Mouse (Mus musculus) kidney, postnatal 0 days (tissue): Measurements from ENCODE around the gene Jade1. TPM values are rescaled to one million over a fixed set of nuclear protein-coding genes. Genes with fewer than 3 reads are reported as not detected.

Source experiments
- ATAC-seq: fragments of 200-750 bp; cut with Nextera tagmentation; replicated peaks from 2 replicates; pipeline ENCODE4 v1.8.0; 2017; ENCODE audit warnings: low read depth, moderate number of reproducible peaks, moderate TSS enrichment, moderate library complexity; ENCODE audit not compliant: low FRiP score
- DNase-seq: peaks from one replicate; pipeline ENCODE4 v3.0.0-alpha.2; 2016; ENCODE audit warnings: low spot score
- H3K27ac ChIP-seq: fragments of 300-500 bp; sonication (generic); 2 replicates; pipeline ENCODE4 v1.5.1; 2014; ENCODE audit warnings: mild to moderate bottlenecking
- H3K27me3 ChIP-seq: fragments of 300-500 bp; sonication (generic); 2 replicates; pipeline ENCODE4 v1.6.1; 2014; ENCODE audit warnings: low read length, mixed read lengths; ENCODE audit not compliant: insufficient read depth
- H3K36me3 ChIP-seq: fragments of 300-500 bp; sonication (generic); 2 replicates; pipeline ENCODE4 v1.6.1; 2014; ENCODE audit warnings: low read length, mixed read lengths; ENCODE audit not compliant: insufficient read depth
- H3K4me1 ChIP-seq: fragments of 300-500 bp; sonication (generic); replicated peaks from 2 replicates; pipeline ENCODE4 v1.6.1; 2014; ENCODE audit warnings: antibody characterized with exemption, low read length, mixed read lengths; ENCODE audit not compliant: insufficient read depth
- H3K4me2 ChIP-seq: fragments of 300-500 bp; sonication (generic); 2 replicates; pipeline ENCODE4 v1.6.1; 2014; ENCODE audit warnings: mild to moderate bottlenecking, low read length, moderate library complexity, mixed read lengths
- H3K4me3 ChIP-seq: fragments of 300-500 bp; sonication (generic); replicated peaks from 2 replicates; pipeline ENCODE4 v1.5.1; 2014; ENCODE audit warnings: low read depth, low read length
- H3K9ac ChIP-seq: fragments of 300-500 bp; sonication (generic); 2 replicates; pipeline ENCODE4 v1.6.1; 2014; ENCODE audit warnings: low read depth, low read length
- H3K9me3 ChIP-seq: fragments of 300-500 bp; sonication (generic); replicated peaks from 2 replicates; pipeline ENCODE4 v1.6.1; 2016; ENCODE audit warnings: low read length, inconsistent platforms, mixed read lengths
- CTCF ChIP-seq: IDR thresholded peaks from 2 replicates; pipeline ENCODE4 v1.5.1; 2016; ENCODE audit warnings: antibody characterized with exemption, low read depth, mild to moderate bottlenecking, moderate library complexity
- WGBS: fragments of 180-500 bp; shearing (Covaris S2); extraction: QIAGEN DNeasy Blood & Tissue Kit; methylation state at CpG from one replicate; pipeline ENCODE4 v1.1.7; 2014; 5-methylcytosine and 5-hydroxymethylcytosine counted together
- polyA plus RNA-seq: library from polyadenylated mRNA; unstranded; fragments of >200 nt; fragmentation: Nextera tagmentation; extraction: Ambion mirVana; gene quantifications from 2 replicates; pipeline ENCODE4 v1.2.1, GENCODE M21; 2015

Gene Jade1
- polyA plus RNA-seq: 25.4 and 25.8 TPM in 2 replicates

GRCm38 (mm10) chr3:41555491-41556381 lies at the start of gene Jade1:
Gene Jade1, plus strand, starts transcription at chr3:41555731.
- H3K9ac ChIP-seq: no peak within 1 kb of the TSS
- H3K4me3 ChIP-seq: no peak within 1 kb of the TSS
- no peaks in the 10 kb centered on the region for H3K4me1 ChIP-seq
- no peak for ATAC-seq
- H3K9me3 ChIP-seq: no peaks in the 10 kb centered on the region
- no peak within 1 kb of the TSS for H3K4me2 ChIP-seq
- 98% methylated on average over 35 of the region's 36 CpGs for WGBS
- DNase-seq: no peak
- no peaks in the 10 kb centered on the region for H3K27me3 ChIP-seq
- no peak for TF ChIP-seq CTCF
- no peak within 1 kb of the TSS for H3K27ac ChIP-seq
- H3K36me3 ChIP-seq: no peaks in the 10 kb centered on the region

GRCm38 (mm10) chr3:41509441-41509840 lies 46.1 kb upstream of the Jade1 start:
- Histone ChIP-seq H3K4me1 (no peaks in the 10 kb centered on the region), H3K4me2 (no peak overlapping the region), H3K27ac (no peak overlapping the region), H3K9ac (no peak overlapping the region), H3K27me3 (no peaks in the 10 kb centered on the region), H3K4me3 (no peak overlapping the region), H3K36me3 (no peaks in the 10 kb centered on the region), H3K9me3 (no peaks in the 10 kb centered on the region)
- DNase-seq (no peak), ATAC-seq (peak; percentile 40; the same call in 1 of the 2 replicates)
- WGBS: 76% methylated on average over 2 of the region's 2 CpGs
- TF ChIP-seq CTCF: no peak

- WGBS: 67% methylated on average over 9 of the region's 9 CpGs
- no peaks in the 10 kb centered on the region for H3K36me3 ChIP-seq
- no peaks in the 10 kb centered on the region for H3K9me3 ChIP-seq
- H3K4me1 ChIP-seq: no peaks in the 10 kb centered on the region
- H3K4me2 ChIP-seq: no peak overlapping the region
- no peak overlapping the region for H3K4me3 ChIP-seq
- no peak for TF ChIP-seq CTCF
- no peak overlapping the region for H3K27ac ChIP-seq
- DNase-seq: no peak
- no peak for ATAC-seq
- H3K27me3 ChIP-seq: no peaks in the 10 kb centered on the region
- no peak overlapping the region for H3K9ac ChIP-seq
Measured at GRCm38 (mm10) chr3:41510191-41510590, 45.3 kb upstream of the Jade1 start.

GRCm38 (mm10) chr3:41510750-41511149 lies 44.8 kb upstream of the Jade1 start:
- no peak overlapping the region for H3K4me2 ChIP-seq
- no peak for TF ChIP-seq CTCF
- no peak for DNase-seq
- H3K27me3 ChIP-seq: no peaks in the 10 kb centered on the region
- H3K27ac ChIP-seq: no peak overlapping the region
- H3K9ac ChIP-seq: no peak overlapping the region
- no peaks in the 10 kb centered on the region for H3K36me3 ChIP-seq
- H3K9me3 ChIP-seq: no peaks in the 10 kb centered on the region
- no peak overlapping the region for H3K4me3 ChIP-seq
- no peaks in the 10 kb centered on the region for H3K4me1 ChIP-seq
- ATAC-seq: no peak
- 59% methylated on average over 7 of the region's 7 CpGs for WGBS

- Histone ChIP-seq H3K27ac (no peak overlapping the region), H3K4me1 (no peaks in the 10 kb centered on the region), H3K9me3 (no peaks in the 10 kb centered on the region), H3K27me3 (no peaks in the 10 kb centered on the region), H3K4me3 (no peak overlapping the region), H3K9ac (no peak overlapping the region), H3K4me2 (no peak overlapping the region), H3K36me3 (no peaks in the 10 kb centered on the region)
- DNase-seq (no peak), ATAC-seq (no peak)
- WGBS: 69% methylated on average over 5 of the region's 5 CpGs
- TF ChIP-seq CTCF: no peak
Measured at GRCm38 (mm10) chr3:41514003-41514402, 41.5 kb upstream of the Jade1 start.

GRCm38 (mm10) chr3:41514683-41515305 lies 40.7 kb upstream of the Jade1 start:
- no peak for TF ChIP-seq CTCF
- Histone ChIP-seq H3K9ac (no peak overlapping the region), H3K9me3 (no peaks in the 10 kb centered on the region), H3K36me3 (no peaks in the 10 kb centered on the region), H3K4me3 (no peak overlapping the region), H3K27ac (no peak overlapping the region), H3K4me1 (no peaks in the 10 kb centered on the region), H3K27me3 (no peaks in the 10 kb centered on the region), H3K4me2 (no peak overlapping the region)
- 62% methylated on average over 11 of the region's 11 CpGs for WGBS
- DNase-seq (no peak), ATAC-seq (no peak)
